Mouse (Mus musculus): ENCODE results near the gene Grap. TPM values are rescaled to one million over a fixed set of nuclear protein-coding genes. Genes with fewer than 3 reads are reported as not detected.

The Grap gene
- total RNA-seq, 4 experiments from 2014 or later: 9.4 to 12.4 (median 11.9) TPM

GRCm38 (mm10) chr11:61685119-61685725, 32.2 kb downstream of the Grap start:
- no peak for DNase-seq

GRCm38 (mm10) chr11:61686141-61686540, 33.1 kb downstream of the Grap start:
- DNase-seq: no peak

DNA sequence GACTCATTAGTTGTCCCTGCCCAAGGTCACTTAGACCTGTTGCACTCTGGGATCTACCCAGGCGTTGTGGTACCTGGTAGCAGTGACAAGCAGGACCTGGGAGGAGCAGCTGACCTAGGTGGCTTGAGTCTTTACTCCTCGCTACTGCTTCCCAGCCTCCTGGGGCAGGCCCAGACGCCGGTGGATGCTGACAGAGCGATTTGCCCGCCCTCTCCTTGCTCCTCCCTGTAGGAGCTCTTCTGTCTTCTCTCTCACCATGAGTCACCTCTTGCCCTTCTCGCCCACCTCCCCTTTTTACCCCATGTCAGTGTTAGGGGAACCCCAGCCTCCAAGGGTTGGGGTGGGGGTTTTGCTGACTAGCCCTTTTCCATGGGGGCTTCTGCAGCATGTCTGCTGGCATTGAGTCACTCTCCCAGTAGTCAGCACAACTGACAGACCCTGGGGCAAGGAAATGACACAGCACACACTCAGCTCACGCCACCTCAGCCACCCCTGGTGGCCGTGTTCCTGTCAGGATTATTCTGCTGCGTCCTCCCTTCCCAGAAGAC, 33.9 kb downstream of the Grap start:
- no peak for DNase-seq

DNA sequence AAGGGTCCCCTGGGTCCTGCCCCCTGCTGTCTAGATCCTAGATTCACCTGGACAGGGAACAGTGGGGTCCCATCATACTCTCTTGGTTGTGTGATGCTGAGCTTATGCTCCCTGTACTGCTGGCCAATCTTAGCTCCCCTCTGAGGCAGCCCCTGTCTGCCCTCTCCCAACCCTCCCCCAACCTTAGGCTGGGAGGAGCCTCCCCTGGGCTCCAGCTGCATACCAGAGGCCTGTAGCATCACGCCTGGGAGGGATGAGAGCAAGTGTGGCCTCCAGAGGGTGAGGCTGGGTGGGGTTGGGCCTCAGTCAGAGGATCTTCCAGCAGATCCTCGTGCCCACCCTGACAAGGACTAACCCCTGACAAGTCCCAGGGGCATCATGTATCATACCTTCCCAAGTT, 34.5 kb downstream of the Grap start:
- no peak for DNase-seq

DNA sequence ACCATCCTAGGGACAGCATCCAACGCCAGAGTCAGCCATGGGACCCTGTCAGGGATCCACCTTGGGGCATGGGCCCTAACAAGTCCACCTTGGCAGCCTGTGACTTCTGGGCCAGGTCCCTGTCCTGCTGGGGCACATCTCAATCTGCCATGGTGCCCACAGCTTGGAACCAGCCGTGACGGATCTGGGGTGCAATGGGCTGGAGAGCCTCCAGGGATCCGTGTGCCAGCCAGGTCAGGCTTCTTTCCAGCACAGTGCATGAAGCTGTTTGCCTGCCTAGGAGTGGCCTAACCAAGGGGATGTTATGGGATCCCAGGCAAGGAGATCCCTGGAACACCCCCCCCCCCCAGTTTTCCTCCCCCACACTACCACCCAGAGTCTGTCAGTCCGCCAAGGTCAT, 39.9 kb downstream of the Grap start:
- DNase-seq: no peak

GRCm38 (mm10) chr11:61698852-61699251, 45.8 kb downstream of the Grap start:
- no peak for DNase-seq

DNA sequence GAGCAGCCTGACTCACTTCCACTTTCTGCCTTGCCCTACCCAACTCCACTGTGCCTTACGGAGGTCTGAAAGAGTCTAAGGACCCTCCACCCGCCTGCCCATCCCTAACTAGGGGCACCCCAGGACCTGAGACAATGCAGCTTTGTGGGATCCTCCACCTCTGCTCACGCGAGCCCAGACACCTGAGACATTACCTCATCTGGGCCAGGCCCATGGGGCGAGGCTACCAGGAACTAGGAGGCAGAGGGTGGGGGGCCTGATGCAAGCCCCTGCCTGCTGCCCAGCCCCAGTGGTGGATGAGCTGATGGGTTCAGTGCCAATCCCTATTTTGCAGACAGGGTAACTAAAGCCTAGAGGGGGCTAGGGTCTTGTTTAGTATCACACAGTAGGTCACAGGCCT, 46.4 kb downstream of the Grap start:
- DNase-seq: no peak

DNA sequence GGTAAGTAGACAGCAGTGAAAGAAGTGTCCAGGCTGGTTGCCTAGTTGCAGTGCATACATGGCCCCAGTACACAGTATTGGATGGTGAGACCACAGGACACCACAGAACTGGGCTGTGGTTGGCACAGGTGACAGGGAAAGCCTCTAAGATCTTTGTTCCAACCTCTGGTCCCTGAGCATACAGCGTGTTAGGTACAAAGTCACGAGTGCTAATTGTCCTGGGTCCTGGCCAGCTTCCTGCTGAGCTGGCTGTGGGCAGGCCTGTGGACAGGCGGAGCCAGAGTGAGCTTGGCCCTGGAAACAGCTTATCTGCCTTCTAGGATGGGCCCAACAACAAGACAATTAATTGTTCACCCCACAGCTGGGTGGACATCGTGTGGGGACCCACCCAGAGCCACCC, 46.9 kb downstream of the Grap start:
- no peak for DNase-seq

- DNase-seq: no peak
These were observed 48.6 kb downstream of the Grap start for GRCm38 (mm10) chr11:61701696-61702095.

- DNase-seq: no peak
These were observed 49.4 kb downstream of the Grap start for GRCm38 (mm10) chr11:61702494-61702893.

DNA sequence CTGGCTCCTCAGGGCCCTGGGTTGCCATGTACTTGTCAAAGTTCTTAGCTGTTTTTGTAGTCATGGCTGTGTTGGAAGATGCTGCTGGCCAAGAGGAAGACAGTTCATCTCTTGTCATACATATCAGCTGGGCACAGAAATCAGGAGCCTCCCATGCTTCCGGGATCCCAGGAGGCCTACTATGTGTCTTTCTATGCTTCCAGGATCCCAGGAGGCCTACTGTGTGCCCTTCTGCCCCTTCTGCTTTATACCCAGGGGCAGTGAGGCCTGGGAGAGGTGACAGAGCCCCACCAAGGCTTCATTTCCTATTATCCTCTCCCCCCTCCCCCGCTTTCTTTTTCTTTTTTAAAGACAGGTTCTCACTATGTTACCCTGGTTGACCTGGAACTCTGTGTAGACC, 52.5 kb downstream of the Grap start:
- DNase-seq: no peak

GRCm38 (mm10) chr11:61706232-61706631, 53.2 kb downstream of the Grap start:
- no peak for DNase-seq

GRCm38 (mm10) chr11:61708928-61709327, 55.9 kb downstream of the Grap start:
- DNase-seq: no peak

DNA sequence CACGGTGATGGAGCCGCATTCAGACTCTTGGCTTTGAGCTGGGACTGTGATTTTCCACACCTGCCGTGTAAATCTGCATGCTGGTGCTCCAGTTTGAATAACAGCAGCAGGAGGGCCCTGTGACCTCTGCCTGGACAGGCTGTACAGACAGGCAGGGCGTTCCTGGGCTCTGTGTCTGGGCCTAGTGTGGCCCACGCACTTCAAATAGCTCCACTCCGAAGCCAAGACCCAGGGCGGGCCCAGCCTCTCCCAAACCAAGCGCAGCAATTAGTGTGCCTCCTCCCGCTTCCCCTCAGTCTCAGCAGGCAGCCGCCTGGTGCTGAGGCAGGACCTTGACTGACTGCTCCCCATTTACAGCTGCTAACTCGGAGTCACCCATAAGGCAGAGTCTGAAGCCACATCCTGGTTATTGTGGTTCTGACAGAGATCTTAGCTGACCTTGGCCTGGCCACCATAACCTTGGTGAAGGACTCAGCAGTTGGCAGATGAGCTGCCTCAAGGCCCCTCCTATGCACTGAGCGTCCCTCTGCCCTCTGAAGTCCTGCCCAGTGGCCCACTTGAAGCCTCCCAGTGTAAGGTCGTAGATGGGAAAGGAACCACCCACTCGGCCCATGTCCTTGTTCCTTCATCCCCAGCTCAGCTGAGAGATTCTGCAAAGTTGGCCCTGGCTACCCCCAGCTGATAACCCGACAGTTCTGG, 60.2 kb downstream of the Grap start:
- DNase-seq: peak; percentile 80

- peak; percentile 49 for DNase-seq
These were observed 61.5 kb downstream of the Grap start for GRCm38 (mm10) chr11:61714346-61715117.

DNA sequence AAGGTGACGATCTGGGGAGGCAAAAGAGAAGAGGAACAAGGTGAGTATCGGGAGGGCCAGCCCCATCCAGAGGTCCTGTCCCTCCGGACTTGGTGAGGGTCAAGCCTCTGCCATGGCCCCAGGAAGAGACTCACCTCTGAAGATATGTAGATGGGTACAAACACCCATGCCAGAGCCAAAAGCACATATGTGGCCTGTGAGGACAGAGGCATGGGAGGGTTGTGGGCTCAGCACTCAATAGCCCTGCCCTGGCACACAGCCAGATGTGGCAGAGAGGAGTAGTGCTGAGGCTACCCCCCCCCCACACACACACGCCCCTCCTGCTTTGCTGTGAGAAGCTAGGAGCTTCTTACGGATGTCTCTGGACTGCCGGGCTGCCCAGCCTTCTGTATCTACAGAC, 62.1 kb downstream of the Grap start:
- DNase-seq: no peak

DNA sequence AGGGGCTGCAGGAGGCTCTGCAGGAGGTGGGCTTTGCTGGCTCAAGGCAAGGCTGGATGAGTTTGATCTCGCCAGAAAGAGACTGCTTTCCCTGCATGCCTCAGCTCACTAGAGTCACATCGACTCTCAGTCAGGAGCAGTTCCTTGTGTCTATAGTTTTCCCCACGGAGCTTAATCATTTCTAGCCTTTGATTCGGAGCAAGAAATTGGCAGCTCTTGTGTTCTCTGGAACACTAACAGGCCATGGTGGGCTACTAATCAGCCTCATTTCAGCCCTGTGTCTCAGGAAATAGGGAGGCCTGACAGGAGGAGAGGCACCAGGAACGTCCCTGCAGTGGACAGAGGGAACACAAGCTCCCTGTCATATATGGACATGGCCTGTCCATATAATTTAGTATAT, 64.9 kb downstream of the Grap start:
- DNase-seq: no peak

GRCm38 (mm10) chr11:61719387-61719786, 66.3 kb downstream of the Grap start:
- no peak for DNase-seq

- DNase-seq: no peak
These were observed 66.8 kb downstream of the Grap start for GRCm38 (mm10) chr11:61719826-61720225.

- no peak for DNase-seq
These were observed 67.6 kb downstream of the Grap start, which contains the start of gene Slc5a10 for GRCm38 (mm10) chr11:61720636-61721035. TSS of gene Slc5a10 (minus strand) at chr11:61720826.

GRCm38 (mm10) chr11:61722077-61722476, 69.0 kb downstream of the Grap start:
- no peak for DNase-seq
